In the genomic region with DNA sequence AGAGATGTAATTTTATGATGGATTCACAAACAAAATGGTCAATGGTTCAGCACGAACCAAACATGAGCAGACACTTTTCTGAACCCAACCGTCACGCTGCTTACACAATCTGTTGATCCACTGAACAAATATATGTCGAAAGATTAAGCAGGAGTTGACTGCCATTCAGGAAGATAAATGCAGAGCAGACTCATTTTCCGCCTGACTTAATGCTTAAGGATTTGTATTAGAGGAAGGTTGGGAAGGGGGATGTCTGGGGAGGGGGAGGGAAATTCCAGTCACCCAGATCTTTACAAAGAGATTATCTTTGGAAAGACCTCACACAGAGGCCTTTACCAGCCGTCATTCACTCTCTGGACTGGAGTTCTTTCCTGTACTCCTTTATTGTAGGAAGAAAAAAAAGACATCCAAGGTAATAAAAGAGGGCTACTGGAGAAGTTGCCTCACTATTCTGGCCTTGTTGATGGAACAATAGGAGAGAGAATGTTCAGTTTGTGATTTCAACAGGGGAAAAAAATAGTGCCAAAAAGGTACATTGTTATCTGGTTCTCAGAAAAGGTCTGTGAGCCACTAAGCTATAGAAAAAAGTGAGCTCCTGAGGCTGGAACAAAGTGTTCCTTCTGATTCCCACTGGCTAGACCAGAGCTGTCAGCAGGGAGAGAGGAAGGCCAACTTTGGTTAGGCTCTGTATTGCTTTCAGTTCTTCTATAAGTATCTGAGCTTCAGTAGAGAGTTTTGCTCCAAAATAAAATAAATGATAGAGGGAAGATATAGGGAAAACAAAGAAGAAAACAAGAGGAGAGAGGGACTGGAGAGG, we compare ENCODE assay signal across 10 mouse cellular contexts.
A peak's percentile ranks its signal among the peaks of the same experiment; 100 is the strongest.
DNase-seq lines count a peak whose midpoint lies in the region; ATAC-seq and TF ChIP-seq lines count a peak whose summit lies in the region.
"Had no signal": no experiment of that assay in that cellular context is flagged by ENCODE, and none has a peak within 500 bp of the region (broad histone marks: within the 10 kb centered on the region; RNA-seq: fewer than 3 reads in every experiment).

No protein-coding gene starts in this region.

- H3K4me3 ChIP-seq in kidney, embryonic 15.5 days (replicated peaks), result no peak overlapping the region
- no peak overlapping the region for H3K4me3 ChIP-seq in kidney, embryonic 16.5 days (ENCODE audit: low read length)
- no peak overlapping the region for H3K4me3 ChIP-seq in embryonic facial prominence, embryonic 10.5 days
- H3K4me3 ChIP-seq in hindbrain, postnatal 0 days (ENCODE audit: low read length), result no peak overlapping the region
- H3K4me3 ChIP-seq in midbrain, embryonic 16.5 days (ENCODE audit: low read depth, low read length), result no peak overlapping the region
- H3K4me3 ChIP-seq: heart, embryonic 10.5 days; limb, embryonic 15.5 days had no signal

- DNase-seq in embryonic facial prominence, embryonic 10.5 days (ENCODE audit: low spot score), result peak; percentile 19
- peak; percentile 43 for DNase-seq in hindbrain, postnatal 0 days (ENCODE audit: low spot score)
- no peak for DNase-seq in ovary, postnatal 10 days (ENCODE audit: low spot score)
- DNase-seq in kidney, postnatal 14 days, result no peak
- DNase-seq in gastrocnemius, adult 18-20 months (ENCODE audit: low spot score), result no peak

- no peak for TF ChIP-seq CTCF in hindbrain, postnatal 0 days (IDR thresholded peaks at IDR 0.05; ENCODE audit: low read depth)

- 0 out of 2 replicates have a peak, but pooled peaks have one; percentile 40 for ATAC-seq in kidney, embryonic 15.5 days (replicated peaks; ENCODE audit: low FRiP score)
- ATAC-seq in kidney, embryonic 16.5 days (ENCODE audit: low FRiP score, low TSS enrichment), result no peak
- no peak for ATAC-seq in hindbrain, postnatal 0 days
- ATAC-seq in midbrain, embryonic 16.5 days, result peak; percentile 58; the same call in 1 of the 2 replicates

- no peaks in the 10 kb centered on the region for H3K9me3 ChIP-seq in kidney, embryonic 15.5 days (replicated peaks)
- no peaks in the 10 kb centered on the region for H3K9me3 ChIP-seq in kidney, embryonic 16.5 days (ENCODE audit: low read length)
- no peaks in the 10 kb centered on the region for H3K9me3 ChIP-seq in embryonic facial prominence, embryonic 10.5 days
- H3K9me3 ChIP-seq in hindbrain, postnatal 0 days (ENCODE audit: low read length), result no peaks in the 10 kb centered on the region
- H3K9me3 ChIP-seq in midbrain, embryonic 16.5 days (replicated peaks; ENCODE audit: control insufficient read depth, low read length, poor library complexity, severe bottlenecking), result no peaks in the 10 kb centered on the region
- H3K9me3 ChIP-seq: heart, embryonic 10.5 days; limb, embryonic 15.5 days had no signal

- WGBS in kidney, embryonic 15.5 days, result 14% methylated on average over 6 of the region's 6 CpGs
- 14% methylated on average over 6 of the region's 6 CpGs for WGBS in kidney, embryonic 16.5 days
- 28% methylated on average over 6 of the region's 6 CpGs for WGBS in embryonic facial prominence, embryonic 10.5 days
- 19% methylated on average over 6 of the region's 6 CpGs for whole genome bisulfite sequencing in hindbrain, postnatal 0 days
- WGBS in midbrain, embryonic 16.5 days, result 6% methylated on average over 6 of the region's 6 CpGs

- no peaks in the 10 kb centered on the region for H3K27me3 ChIP-seq in kidney, embryonic 15.5 days
- H3K27me3 ChIP-seq in kidney, embryonic 16.5 days (ENCODE audit: insufficient read depth, low read length), result no peaks in the 10 kb centered on the region
- peaks cover 32% of the 10 kb centered on the region for H3K27me3 ChIP-seq in embryonic facial prominence, embryonic 10.5 days (replicated peaks; ENCODE audit: low read depth, poor library complexity, severe bottlenecking)
- no peaks in the 10 kb centered on the region for H3K27me3 ChIP-seq in hindbrain, postnatal 0 days (ENCODE audit: insufficient read depth, low read length)
- H3K27me3 ChIP-seq in midbrain, embryonic 16.5 days (ENCODE audit: control insufficient read depth, insufficient read depth, low read depth, low read length), result peaks cover 12% of the 10 kb centered on the region
- H3K27me3 ChIP-seq: limb, embryonic 15.5 days had no signal

- no peaks in the 10 kb centered on the region for H3K36me3 ChIP-seq in kidney, embryonic 15.5 days
- H3K36me3 ChIP-seq in kidney, embryonic 16.5 days (ENCODE audit: insufficient read depth, low read length), result no peaks in the 10 kb centered on the region
- H3K36me3 ChIP-seq in embryonic facial prominence, embryonic 10.5 days (replicated peaks), result no peaks in the 10 kb centered on the region
- no peaks in the 10 kb centered on the region for H3K36me3 ChIP-seq in hindbrain, postnatal 0 days (ENCODE audit: insufficient read depth, low read length)
- H3K36me3 ChIP-seq in midbrain, embryonic 16.5 days (ENCODE audit: control insufficient read depth, insufficient read depth, low read length), result no peaks in the 10 kb centered on the region
- H3K36me3 ChIP-seq: heart, embryonic 10.5 days; limb, embryonic 15.5 days had no signal

- H3K9ac ChIP-seq in kidney, embryonic 15.5 days, result no peak overlapping the region
- H3K9ac ChIP-seq in kidney, embryonic 16.5 days (replicated peaks; ENCODE audit: low read length), result no peak overlapping the region
- no peak overlapping the region for H3K9ac ChIP-seq in hindbrain, postnatal 0 days (replicated peaks; ENCODE audit: low read length)
- no peak overlapping the region for H3K9ac ChIP-seq in midbrain, embryonic 16.5 days (ENCODE audit: low read depth, low read length)
- H3K9ac ChIP-seq: limb, embryonic 15.5 days had no signal

- no peak overlapping the region for H3K4me2 ChIP-seq in kidney, embryonic 15.5 days
- no peak overlapping the region for H3K4me2 ChIP-seq in kidney, embryonic 16.5 days (replicated peaks; ENCODE audit: low read depth, low read length)
- no peak overlapping the region for H3K4me2 ChIP-seq in hindbrain, postnatal 0 days (ENCODE audit: low read depth, low read length)
- no peak overlapping the region for H3K4me2 ChIP-seq in midbrain, embryonic 16.5 days (ENCODE audit: low read length)
- H3K4me2 ChIP-seq: limb, embryonic 15.5 days had no signal

- H3K4me1 ChIP-seq in kidney, embryonic 15.5 days, result peaks cover 4% of the 10 kb centered on the region
- H3K4me1 ChIP-seq in kidney, embryonic 16.5 days (ENCODE audit: insufficient read depth, low read length), result 0 out of 2 replicates have a peak, but pooled peaks cover 4% of the 10 kb centered on the region
- 0 out of 2 replicates have a peak, but pooled peaks cover 10% of the 10 kb centered on the region for H3K4me1 ChIP-seq in embryonic facial prominence, embryonic 10.5 days
- no peaks in the 10 kb centered on the region for H3K4me1 ChIP-seq in hindbrain, postnatal 0 days (ENCODE audit: insufficient read depth, low read length)
- peaks cover 3% of the 10 kb centered on the region; the same call in 1 of the 2 replicates for H3K4me1 ChIP-seq in midbrain, embryonic 16.5 days (ENCODE audit: control insufficient read depth, insufficient read depth, low read length)
- H3K4me1 ChIP-seq: heart, embryonic 10.5 days; limb, embryonic 15.5 days had no signal

- H3K27ac ChIP-seq in kidney, embryonic 15.5 days, result no peak overlapping the region
- no peak overlapping the region for H3K27ac ChIP-seq in kidney, embryonic 16.5 days (ENCODE audit: low read length)
- H3K27ac ChIP-seq in embryonic facial prominence, embryonic 10.5 days (replicated peaks), result no peak overlapping the region
- H3K27ac ChIP-seq in hindbrain, postnatal 0 days, result no peak overlapping the region
- no peak overlapping the region for H3K27ac ChIP-seq in midbrain, embryonic 16.5 days (ENCODE audit: low read length)
- H3K27ac ChIP-seq: heart, embryonic 10.5 days; limb, embryonic 15.5 days had no signal

Comparison
In these comparisons a context has a peak if more than half of its experiments do, and no peak if none do; other contexts are left out.
1. ATAC-seq: peak in kidney, embryonic 15.5 days (single experiment) and midbrain, embryonic 16.5 days (single experiment); none in kidney, embryonic 16.5 days (single experiment) and hindbrain, postnatal 0 days (single experiment).
2. DNase-seq: peak in embryonic facial prominence, embryonic 10.5 days (single experiment) and hindbrain, postnatal 0 days (single experiment); none in ovary, postnatal 10 days (single experiment), kidney, postnatal 14 days (single experiment) and gastrocnemius, adult 18-20 months (single experiment).